Mouse (Mus musculus) hindbrain, embryonic 15.5 days (tissue): ENCODE results near the gene Jpt1. TPM values are rescaled to one million over a fixed set of nuclear protein-coding genes. Genes with fewer than 3 reads are reported as not detected.
A peak's percentile ranks its signal among the peaks of the same experiment; 100 is the strongest.
"Not testable (repeated sequence)": the region's sequence is repeated elsewhere in the genome, so short reads cannot be mapped to it uniquely, and the experiment has no call there.

ENCODE experiments used
- ATAC-seq: fragments of 200-750 bp; cut with Nextera tagmentation; 2 replicates; pipeline ENCODE4 v1.8.0; 2017; ENCODE audit warnings: low read depth, moderate number of reproducible peaks, moderate TSS enrichment; ENCODE audit not compliant: low FRiP score
- H3K27ac ChIP-seq: fragments of 300-500 bp; sonication (generic); replicated peaks from 2 replicates; pipeline ENCODE4 v1.5.1; 2015; ENCODE audit warnings: mild to moderate bottlenecking, inconsistent platforms
- H3K27me3 ChIP-seq: fragments of 300-500 bp; sonication (generic); 2 replicates; pipeline ENCODE4 v1.6.1; 2015; ENCODE audit warnings: control low read depth, inconsistent platforms
- H3K36me3 ChIP-seq: fragments of 300-500 bp; sonication (generic); 2 replicates; pipeline ENCODE4 v1.6.1; 2015; ENCODE audit warnings: control low read depth, inconsistent platforms
- H3K4me1 ChIP-seq: fragments of 300-500 bp; sonication (generic); replicated peaks from 2 replicates; pipeline ENCODE4 v1.6.1; 2015; ENCODE audit warnings: control low read depth, inconsistent platforms
- H3K4me2 ChIP-seq: fragments of 300-500 bp; sonication (generic); 2 replicates; pipeline ENCODE4 v1.6.1; 2015; ENCODE audit warnings: moderate library complexity, mild to moderate bottlenecking, inconsistent platforms
- H3K4me3 ChIP-seq: fragments of 300-500 bp; sonication (generic); 2 replicates; pipeline ENCODE4 v1.5.1; 2015; ENCODE audit warnings: mild to moderate bottlenecking, inconsistent platforms
- H3K9ac ChIP-seq: fragments of 300-500 bp; sonication (generic); 2 replicates; pipeline ENCODE4 v1.6.1; 2015; ENCODE audit warnings: inconsistent platforms
- H3K9me3 ChIP-seq: fragments of 300-500 bp; sonication (generic); 2 replicates; pipeline ENCODE4 v1.6.1; 2016; ENCODE audit warnings: control low read depth, inconsistent platforms
- WGBS: fragments of 180-500 bp; shearing (Covaris S2); methylation state at CpG from one replicate; pipeline ENCODE4 v1.1.7; 2015; 5-methylcytosine and 5-hydroxymethylcytosine counted together
- polyA plus RNA-seq: library from polyadenylated mRNA; unstranded; fragments of >200 nt; fragmentation: Nextera tagmentation; extraction: Ambion mirVana; gene quantifications from 2 replicates; pipeline ENCODE4 v1.2.1, GENCODE M21; 2015

Jpt1 gene
- polyA plus RNA-seq = 1,345 and 1,399 TPM in 2 replicates

- H3K27ac ChIP-seq = peak within 1 kb of the TSS; percentile 91
- H3K27me3 ChIP-seq = no peaks in the 10 kb centered on the region
- ATAC-seq = peak; percentile 98
- peaks cover 29% of the 10 kb centered on the region for H3K4me1 ChIP-seq
- no peaks in the 10 kb centered on the region for H3K9me3 ChIP-seq
- no peaks in the 10 kb centered on the region for H3K36me3 ChIP-seq
- peak within 1 kb of the TSS; percentile 76 for H3K4me2 ChIP-seq
- WGBS = under 1% methylated on average over 24 of the region's 24 CpGs
- H3K4me3 ChIP-seq = peak within 1 kb of the TSS; percentile 98
- peak within 1 kb of the TSS; percentile 99 for H3K9ac ChIP-seq
Measured at GRCm38 (mm10) chr11:115514238-115514663, at the start of gene Jpt1. Jpt1 (minus strand) TSS chr11:115514387.

- H3K27ac ChIP-seq = peak overlapping the region; percentile 83
- 50% methylated on average over 4 of the region's 4 CpGs for WGBS
- peak overlapping the region; percentile 76 for H3K4me2 ChIP-seq
- no peaks in the 10 kb centered on the region for H3K27me3 ChIP-seq
- H3K4me1 ChIP-seq = peaks cover 15% of the 10 kb centered on the region
- H3K4me3 ChIP-seq = peak overlapping the region; percentile 64
- peaks cover 15% of the 10 kb centered on the region for H3K36me3 ChIP-seq
- no peaks in the 10 kb centered on the region for H3K9me3 ChIP-seq
- peak overlapping the region; percentile 60 for H3K9ac ChIP-seq
- ATAC-seq = no peak
Measured at GRCm38 (mm10) chr11:115563406-115563805, 49.2 kb upstream of the Jpt1 start.

- Histone ChIP-seq H3K4me1 (no peaks in the 10 kb centered on the region), H3K9me3 (no peaks in the 10 kb centered on the region), H3K4me3 (no peak overlapping the region), H3K27me3 (no peaks in the 10 kb centered on the region), H3K9ac (no peak overlapping the region), H3K36me3 (no peaks in the 10 kb centered on the region), H3K27ac (no peak overlapping the region), H3K4me2 (no peak overlapping the region)
- no peak for ATAC-seq
- 81% methylated on average over 17 of the region's 17 CpGs for WGBS
Measured at GRCm38 (mm10) chr11:115555717-115556116, 41.5 kb upstream of the Jpt1 start.

GRCm38 (mm10) chr11:115552783-115553182, 38.6 kb upstream of the Jpt1 start:
- Histone ChIP-seq H3K27ac (no peak overlapping the region), H3K36me3 (no peaks in the 10 kb centered on the region), H3K9me3 (no peaks in the 10 kb centered on the region), H3K4me2 (no peak overlapping the region), H3K9ac (no peak overlapping the region), H3K4me1 (no peaks in the 10 kb centered on the region), H3K27me3 (no peaks in the 10 kb centered on the region), H3K4me3 (no peak overlapping the region)
- ATAC-seq = no peak
- 67% methylated on average over 4 of the region's 4 CpGs for WGBS

GRCm38 (mm10) chr11:115543571-115543970, 29.4 kb upstream of the Jpt1 start:
- WGBS = 88% methylated on average over 4 of the region's 4 CpGs
- no peak for ATAC-seq
- no peak overlapping the region for H3K4me3 ChIP-seq
- no peaks in the 10 kb centered on the region for H3K27me3 ChIP-seq
- no peaks in the 10 kb centered on the region for H3K4me1 ChIP-seq
- H3K36me3 ChIP-seq = no peaks in the 10 kb centered on the region
- no peak overlapping the region for H3K4me2 ChIP-seq
- H3K9ac ChIP-seq = no peak overlapping the region
- no peak overlapping the region for H3K27ac ChIP-seq
- no peaks in the 10 kb centered on the region for H3K9me3 ChIP-seq

GRCm38 (mm10) chr11:115538045-115538444, 23.9 kb upstream of the Jpt1 start:
- H3K9me3 ChIP-seq = no peaks in the 10 kb centered on the region

GRCm38 (mm10) chr11:115536856-115537568, 22.8 kb upstream of the Jpt1 start:
- WGBS = 78% methylated on average over 10 of the region's 10 CpGs
- H3K27me3 ChIP-seq = no peaks in the 10 kb centered on the region
- peak overlapping the region; percentile 99 for H3K27ac ChIP-seq
- H3K4me1 ChIP-seq = peaks cover 30% of the 10 kb centered on the region
- H3K36me3 ChIP-seq = peaks cover 18% of the 10 kb centered on the region
- peak overlapping the region; percentile 81 for H3K4me2 ChIP-seq
- peak overlapping the region; percentile 90 for H3K4me3 ChIP-seq
- no peaks in the 10 kb centered on the region for H3K9me3 ChIP-seq
- peak overlapping the region; percentile 24; the same call in 1 of the 2 replicates for H3K9ac ChIP-seq
- ATAC-seq = no peak

More at GRCm38 (mm10) chr11:115538045-115538444, 23.9 kb upstream of the Jpt1 start:
- no peak overlapping the region for H3K9ac ChIP-seq
- H3K36me3 ChIP-seq = peaks cover 8% of the 10 kb centered on the region
- no peak overlapping the region for H3K4me3 ChIP-seq
- 59% methylated on average over 2 of the region's 2 CpGs for WGBS
- no peak for ATAC-seq
- no peaks in the 10 kb centered on the region for H3K27me3 ChIP-seq
- peaks cover 26% of the 10 kb centered on the region for H3K4me1 ChIP-seq
- H3K4me2 ChIP-seq = no peak overlapping the region
- H3K27ac ChIP-seq = no peak overlapping the region

- Histone ChIP-seq H3K4me1 (peaks cover 33% of the 10 kb centered on the region), H3K4me3 (peak within 1 kb of the TSS; percentile 90), H3K27me3 (no peaks in the 10 kb centered on the region), H3K9ac (peak within 1 kb of the TSS; percentile 87), H3K36me3 (peaks cover 26% of the 10 kb centered on the region), H3K27ac (peak within 1 kb of the TSS; percentile 99), H3K9me3 (no peaks in the 10 kb centered on the region), H3K4me2 (peak within 1 kb of the TSS; percentile 81)
- ATAC-seq = peak; percentile 90
- under 1% methylated on average over 49 of the region's 70 CpGs for WGBS
Measured at GRCm38 (mm10) chr11:115536038-115536681, 22.0 kb upstream of the Jpt1 start, which contains the start of gene Sumo2. Sumo2 (minus strand) TSS chr11:115536276.

GRCm38 (mm10) chr11:115535401-115536037, 21.3 kb upstream of the Jpt1 start:
- under 1% methylated on average over 49 of the region's 84 CpGs for WGBS
- peaks cover 28% of the 10 kb centered on the region for H3K36me3 ChIP-seq
- peak overlapping the region; percentile 87 for H3K9ac ChIP-seq
- peak overlapping the region; percentile 90 for H3K4me3 ChIP-seq
- H3K4me2 ChIP-seq = peak overlapping the region; percentile 81
- H3K4me1 ChIP-seq = peaks cover 33% of the 10 kb centered on the region
- H3K27me3 ChIP-seq = no peaks in the 10 kb centered on the region
- peak; percentile 85 for ATAC-seq
- H3K27ac ChIP-seq = peak overlapping the region; percentile 99
- H3K9me3 ChIP-seq = no peaks in the 10 kb centered on the region

- H3K27ac ChIP-seq = peak overlapping the region; percentile 99
- no peak for ATAC-seq
- peaks cover 34% of the 10 kb centered on the region for H3K36me3 ChIP-seq
- H3K27me3 ChIP-seq = no peaks in the 10 kb centered on the region
- H3K4me1 ChIP-seq = peaks cover 33% of the 10 kb centered on the region
- peak overlapping the region; percentile 90 for H3K4me3 ChIP-seq
- 9% methylated on average over 11 of the region's 11 CpGs for WGBS
- H3K9me3 ChIP-seq = no peaks in the 10 kb centered on the region
- peak overlapping the region; percentile 87 for H3K9ac ChIP-seq
- peak overlapping the region; percentile 81 for H3K4me2 ChIP-seq
Measured at GRCm38 (mm10) chr11:115534759-115535371, 20.7 kb upstream of the Jpt1 start.

- H3K9ac ChIP-seq, H3K4me3 ChIP-seq, H3K27me3 ChIP-seq, H3K4me2 ChIP-seq, ATAC-seq, H3K27ac ChIP-seq, H3K9me3 ChIP-seq, H3K4me1 ChIP-seq: not testable (repeated sequence)
- H3K36me3 ChIP-seq = peaks cover 69% of the 10 kb centered on the region
- 84% methylated on average over 3 of the region's 3 CpGs for WGBS
Measured at GRCm38 (mm10) chr11:115526446-115526845, 12.3 kb upstream of the Jpt1 start.
